Mouse (Mus musculus) forebrain, postnatal 0 days (tissue): ENCODE results near the gene Itpa. TPM values are rescaled to one million over a fixed set of nuclear protein-coding genes. Genes with fewer than 3 reads are reported as not detected.

Experiments
- ATAC-seq: fragments of 200-750 bp; cut with Nextera tagmentation; 2 replicates; pipeline ENCODE4 v1.8.0; 2017; ENCODE audit warnings: mild to moderate bottlenecking, moderate library complexity
- DNase-seq: peaks from one replicate; pipeline ENCODE4 v3.0.0-alpha.2; 2015
- H3K27ac ChIP-seq: fragments of 300-500 bp; sonication (generic); 2 replicates; pipeline ENCODE4 v1.5.1; 2014; ENCODE audit warnings: low read depth, mild to moderate bottlenecking, antibody characterized with exemption, low read length, moderate library complexity, mixed read lengths
- H3K27me3 ChIP-seq: fragments of 300-500 bp; sonication (generic); 2 replicates; pipeline ENCODE4 v1.6.1; 2014; ENCODE audit warnings: mild to moderate bottlenecking, low read length, mixed read lengths; ENCODE audit not compliant: insufficient read depth
- H3K36me3 ChIP-seq: fragments of 300-500 bp; sonication (generic); 2 replicates; pipeline ENCODE4 v1.6.1; 2014; ENCODE audit warnings: mild to moderate bottlenecking, moderate library complexity; ENCODE audit not compliant: insufficient read depth
- H3K4me1 ChIP-seq: fragments of 300-500 bp; sonication (generic); 2 replicates; pipeline ENCODE4 v1.6.1; 2014; ENCODE audit warnings: antibody characterized with exemption; ENCODE audit not compliant: insufficient read depth
- H3K4me2 ChIP-seq: fragments of 300-500 bp; sonication (generic); 2 replicates; pipeline ENCODE4 v1.6.1; 2014; ENCODE audit warnings: low read depth, mild to moderate bottlenecking, moderate library complexity
- H3K4me3 ChIP-seq: fragments of 300-500 bp; sonication (generic); 2 replicates; pipeline ENCODE4 v1.5.1; 2014; ENCODE audit warnings: low read depth, low read length, mixed read lengths
- H3K9ac ChIP-seq: fragments of 300-500 bp; sonication (generic); 2 replicates; pipeline ENCODE4 v1.6.1; 2014; ENCODE audit warnings: mild to moderate bottlenecking
- H3K9me3 ChIP-seq: fragments of 300-500 bp; sonication (generic); 2 replicates; pipeline ENCODE4 v1.6.1; 2016; ENCODE audit warnings: low read length
- CTCF ChIP-seq: sonication (generic); IDR thresholded peaks from 2 replicates; pipeline ENCODE4 v1.5.1; 2016; ENCODE audit warnings: antibody characterized with exemption, control low read depth, low read depth
- WGBS: fragments of 180-500 bp; shearing (Covaris S2); extraction: QIAGEN DNeasy Blood & Tissue Kit; methylation state at CpG from one replicate; pipeline ENCODE4 v1.1.7; 2014; 5-methylcytosine and 5-hydroxymethylcytosine counted together
- polyA plus RNA-seq: library from polyadenylated mRNA; unstranded; fragments of >200 nt; fragmentation: Nextera tagmentation; extraction: Ambion mirVana; gene quantifications from 2 replicates; pipeline ENCODE4 v1.2.1, GENCODE M21; 2015
- total RNA-seq: library from RNA; depleted of rRNA; stranded (reverse); fragments of >200 nt; gene quantifications from 2 replicates; pipeline ENCODE4 v1.2.3, GENCODE M21; 2014

Itpa gene
- total and polyA plus RNA-seq, 2 experiments from 2014 or later, result 128 to 151 TPM

DNA sequence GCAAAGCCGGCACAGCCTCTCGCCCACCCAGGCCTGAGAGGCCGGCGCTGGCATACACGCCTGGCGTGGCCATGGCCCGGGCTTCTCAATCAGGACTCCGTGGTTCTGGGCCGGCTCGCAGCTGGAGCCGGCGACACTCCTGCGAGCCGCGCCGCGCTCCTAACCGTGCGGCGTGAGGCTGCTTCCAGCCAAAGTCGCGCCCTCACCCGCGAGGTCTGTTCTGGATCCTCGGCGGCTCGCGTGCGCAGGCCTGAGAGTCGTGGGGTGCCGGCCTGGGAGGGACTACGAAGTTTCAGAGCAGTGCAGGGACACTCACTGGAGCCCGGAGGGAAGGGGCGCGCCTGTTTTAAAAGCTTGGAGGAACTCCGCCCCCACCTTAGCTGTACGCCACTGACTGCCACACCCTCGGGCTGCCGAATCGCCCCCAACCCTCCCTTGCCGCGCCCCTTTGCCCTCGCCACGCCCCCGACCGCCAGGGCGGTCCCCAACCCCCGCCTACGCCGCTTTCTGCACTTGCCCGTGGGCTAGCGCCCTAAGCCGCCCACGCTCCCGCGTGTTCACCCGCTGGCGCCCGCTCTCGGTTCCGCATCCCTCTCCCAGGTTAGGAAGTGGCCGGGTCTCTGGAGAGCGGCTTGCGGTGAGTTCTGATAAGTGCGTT is 29.9 kb downstream of the Itpa start, which contains the start of gene Slc4a11:
Slc4a11 (minus strand) TSS at position 367 of the 658 bp plus-strand sequence.
- WGBS, result 2% methylated on average over 61 of the region's 65 CpGs
- H3K4me1 ChIP-seq, result peaks cover 8% of the 10 kb centered on the region; the same call in 1 of the 2 replicates
- H3K9ac ChIP-seq, result peak within 1 kb of the TSS; percentile 53
- TF ChIP-seq CTCF, result no peak
- DNase-seq, result peak; percentile 24
- H3K9me3 ChIP-seq, result no peaks in the 10 kb centered on the region
- peak within 1 kb of the TSS; percentile 46 for H3K4me3 ChIP-seq
- H3K4me2 ChIP-seq, result peak within 1 kb of the TSS; percentile 100
- peaks cover 12% of the 10 kb centered on the region; the same call in 1 of the 2 replicates for H3K27me3 ChIP-seq
- peak; percentile 58 for ATAC-seq
- H3K36me3 ChIP-seq, result no peaks in the 10 kb centered on the region
- no peak within 1 kb of the TSS for H3K27ac ChIP-seq

DNA sequence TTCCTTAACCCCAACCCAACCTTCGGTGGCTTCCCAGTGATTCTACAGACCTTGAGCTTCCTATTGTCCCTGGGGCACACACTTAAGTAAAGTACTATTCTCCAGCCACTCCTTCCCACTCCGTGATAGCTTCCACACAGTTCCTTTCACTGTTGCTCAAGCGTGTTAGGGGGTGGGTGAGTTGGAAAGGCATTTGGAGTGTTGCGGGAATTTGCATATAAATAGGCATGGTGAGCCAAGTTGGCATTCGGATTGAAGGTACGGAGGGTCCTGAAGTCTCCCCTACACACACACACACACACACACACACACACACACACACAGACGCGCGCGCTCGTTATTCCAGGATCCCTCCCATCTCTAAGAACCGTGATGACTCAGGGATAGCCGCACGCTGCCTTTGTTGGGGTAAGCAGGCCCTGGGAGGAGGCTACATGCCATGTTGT is 30.4 kb downstream of the Itpa start:
- H3K9ac ChIP-seq, result no peak overlapping the region
- peak; percentile 43 for DNase-seq

DNA sequence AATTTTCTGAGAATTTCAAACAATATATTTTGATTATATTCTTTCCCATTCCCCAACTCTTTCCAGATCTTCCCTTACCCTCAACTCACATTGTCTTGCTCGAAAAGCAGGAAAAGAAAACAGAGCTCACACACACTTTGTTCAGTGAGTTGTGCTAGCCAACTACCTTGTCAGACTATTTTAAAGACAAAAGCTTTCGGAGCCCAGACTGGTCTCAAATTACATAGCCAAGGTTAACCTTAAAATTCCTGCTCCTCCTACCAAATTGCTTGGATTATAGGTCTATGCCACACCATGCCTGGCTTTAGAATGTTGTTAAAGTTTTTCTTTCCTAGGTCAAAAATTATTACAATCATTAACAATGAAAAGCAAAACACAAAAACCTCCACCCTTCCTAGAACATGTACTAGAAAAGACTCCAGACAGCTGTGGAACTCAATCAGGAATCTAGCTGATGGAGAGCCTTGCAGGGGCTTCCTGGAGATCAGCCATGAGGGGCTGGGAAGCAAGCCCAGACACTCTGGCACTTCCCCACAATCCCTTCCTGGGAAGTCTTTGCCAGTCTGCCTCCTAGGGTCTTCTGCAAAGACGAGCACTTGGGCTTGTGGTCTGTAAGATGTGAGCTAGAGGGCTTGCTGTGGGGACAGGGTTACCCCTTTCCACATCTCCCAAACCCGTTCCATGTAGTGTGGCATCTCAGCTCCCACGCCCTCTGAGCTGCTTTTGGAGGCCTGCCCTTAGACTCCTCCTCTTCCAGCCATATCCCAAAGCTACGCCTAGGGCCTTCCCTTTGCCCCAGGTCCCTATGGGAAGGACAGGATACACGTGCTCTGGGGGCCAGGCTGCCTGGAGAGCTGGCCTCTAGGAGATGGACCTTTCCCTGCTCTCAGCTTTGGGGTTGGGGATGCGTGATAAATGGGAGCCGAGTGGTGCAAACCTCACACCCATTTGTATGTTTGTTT is 36.9 kb downstream of the Itpa start:
- no peak overlapping the region for H3K9ac ChIP-seq
- no peak for TF ChIP-seq CTCF

More for the DNA sequence above, 30.4 kb downstream of the Itpa start:
- H3K4me2 ChIP-seq, result peak overlapping the region; percentile 100
- H3K27ac ChIP-seq, result no peak overlapping the region
- peak overlapping the region; percentile 46 for H3K4me3 ChIP-seq
- H3K9me3 ChIP-seq, result no peaks in the 10 kb centered on the region
- no peaks in the 10 kb centered on the region for H3K36me3 ChIP-seq
- WGBS, result 2% methylated on average over 14 of the region's 14 CpGs
- peaks cover 8% of the 10 kb centered on the region; the same call in 1 of the 2 replicates for H3K4me1 ChIP-seq
- no peak for TF ChIP-seq CTCF
- ATAC-seq, result peak; percentile 48
- H3K27me3 ChIP-seq, result peaks cover 12% of the 10 kb centered on the region; the same call in 1 of the 2 replicates

DNA sequence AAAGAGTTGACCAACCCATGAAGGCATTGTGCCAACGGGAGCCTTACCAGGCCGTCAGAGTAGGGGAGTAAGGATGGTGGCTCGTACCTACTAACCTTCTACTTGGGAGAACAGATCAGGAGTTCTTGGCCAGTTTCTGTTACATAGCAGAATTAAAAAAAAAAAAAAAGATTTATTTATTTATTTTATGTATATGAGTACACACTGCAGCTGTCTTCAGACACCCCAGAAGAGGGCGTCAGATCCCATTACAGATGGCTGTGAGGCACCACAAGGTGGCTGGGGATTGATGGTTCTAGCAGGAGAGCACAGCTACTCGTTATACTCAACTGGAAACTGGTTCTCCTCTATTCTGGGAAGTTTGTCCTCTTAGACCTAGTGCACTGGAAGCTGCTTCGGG is 37.8 kb downstream of the Itpa start:
- no peak overlapping the region for H3K4me2 ChIP-seq
- peak; percentile 20; the same call in 1 of the 2 replicates for TF ChIP-seq CTCF
- no peak for DNase-seq

More for the DNA sequence above, 36.9 kb downstream of the Itpa start:
- 51% methylated on average over 9 of the region's 9 CpGs for WGBS
- Histone ChIP-seq H3K27ac (no peak overlapping the region), H3K4me2 (no peak overlapping the region), H3K4me3 (no peak overlapping the region), H3K9me3 (no peaks in the 10 kb centered on the region), H3K4me1 (no peaks in the 10 kb centered on the region), H3K36me3 (peaks cover 25% of the 10 kb centered on the region), H3K27me3 (no peaks in the 10 kb centered on the region)
- DNase-seq (peak; percentile 65), ATAC-seq (peak; percentile 50)

DNA sequence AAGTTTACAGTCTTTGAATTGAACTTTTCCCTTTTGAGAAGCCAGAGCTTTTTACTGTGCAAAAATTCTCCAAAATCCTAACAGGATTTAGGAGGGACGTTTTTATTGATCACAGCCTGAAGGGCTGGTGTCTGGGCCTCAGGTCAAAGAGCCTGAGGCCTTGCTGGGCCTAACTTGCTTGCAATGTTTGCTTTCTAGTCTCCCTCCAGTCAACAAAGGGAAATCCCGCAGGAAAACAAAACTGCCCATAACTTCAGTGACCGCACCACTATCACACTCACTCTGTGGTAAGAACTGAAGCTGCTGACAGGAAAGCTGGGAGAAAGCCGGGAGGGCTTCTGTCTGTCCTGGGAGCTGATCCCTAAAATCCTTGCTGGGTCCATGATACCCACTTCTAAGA is 39.2 kb downstream of the Itpa start:
- no peak for DNase-seq
- Histone ChIP-seq H3K9me3 (no peaks in the 10 kb centered on the region), H3K4me2 (no peak overlapping the region), H3K27ac (no peak overlapping the region), H3K36me3 (peaks cover 47% of the 10 kb centered on the region), H3K4me1 (no peaks in the 10 kb centered on the region), H3K4me3 (no peak overlapping the region), H3K9ac (no peak overlapping the region), H3K27me3 (no peaks in the 10 kb centered on the region)
- no peak for ATAC-seq
- 71% methylated on average over 4 of the region's 4 CpGs for WGBS
- TF ChIP-seq CTCF, result no peak

More for the DNA sequence above, 37.8 kb downstream of the Itpa start:
- no peak overlapping the region for H3K9ac ChIP-seq
- no peaks in the 10 kb centered on the region for H3K27me3 ChIP-seq
- H3K4me1 ChIP-seq, result no peaks in the 10 kb centered on the region
- no peaks in the 10 kb centered on the region for H3K9me3 ChIP-seq
- peaks cover 33% of the 10 kb centered on the region for H3K36me3 ChIP-seq
- ATAC-seq, result peak; percentile 30; the same call in 1 of the 2 replicates
- no peak overlapping the region for H3K27ac ChIP-seq
- H3K4me3 ChIP-seq, result no peak overlapping the region
- WGBS, result 69% methylated on average over 6 of the region's 6 CpGs

DNA sequence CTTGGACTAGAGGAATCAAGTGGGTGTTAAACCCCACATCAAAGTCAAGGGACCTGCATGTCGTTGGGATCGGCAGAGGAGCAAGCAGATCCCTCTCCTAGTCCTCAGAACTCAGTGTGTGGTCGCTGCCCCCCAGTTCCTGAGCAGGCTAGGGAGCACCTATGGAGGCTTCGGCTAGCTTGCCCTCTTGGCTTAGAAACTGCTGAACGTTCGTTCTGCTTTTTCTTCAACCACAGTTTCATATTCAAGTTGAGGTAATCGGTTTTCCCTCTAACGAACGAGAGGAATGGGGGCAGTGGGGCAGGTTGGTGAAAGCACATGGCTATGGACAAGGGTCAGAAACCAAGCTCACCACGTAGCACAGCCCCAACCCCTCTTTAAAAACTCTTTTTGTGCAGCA is 39.6 kb downstream of the Itpa start:
- 66% methylated on average over 10 of the region's 10 CpGs for WGBS
- no peak overlapping the region for H3K4me2 ChIP-seq
- no peaks in the 10 kb centered on the region for H3K4me1 ChIP-seq
- no peak for ATAC-seq
- no peak overlapping the region for H3K4me3 ChIP-seq
- no peak overlapping the region for H3K9ac ChIP-seq
- H3K27me3 ChIP-seq, result no peaks in the 10 kb centered on the region
- DNase-seq, result no peak
- no peaks in the 10 kb centered on the region for H3K9me3 ChIP-seq
- H3K36me3 ChIP-seq, result peaks cover 51% of the 10 kb centered on the region
- H3K27ac ChIP-seq, result no peak overlapping the region
- no peak for TF ChIP-seq CTCF
